Mouse (Mus musculus): ENCODE measurements around the gene Plekhm3.

- no peak for TF ChIP-seq CTCF (IDR thresholded peaks at IDR 0.05; ENCODE audit: low read depth, low read length)
- TF ChIP-seq GATA1 (IDR thresholded peaks at IDR 0.05; ENCODE audit: borderline replicate concordance, low read length): no peak
Observed at GRCm38 (mm10) chr1:64875712-64876111, 80.9 kb downstream of the Plekhm3 start.

All from G1E (cell line).